Mouse (Mus musculus) kidney, postnatal 4 days (tissue): ENCODE results near the gene Odf2l.

Experiments
- DNase-seq, 2 experiments: peaks; one replicate each; pipeline ENCODE4 v3.0.0; 2021; ENCODE audit warnings: mixed read lengths in 2 of 2

The Odf2l gene

DNA sequence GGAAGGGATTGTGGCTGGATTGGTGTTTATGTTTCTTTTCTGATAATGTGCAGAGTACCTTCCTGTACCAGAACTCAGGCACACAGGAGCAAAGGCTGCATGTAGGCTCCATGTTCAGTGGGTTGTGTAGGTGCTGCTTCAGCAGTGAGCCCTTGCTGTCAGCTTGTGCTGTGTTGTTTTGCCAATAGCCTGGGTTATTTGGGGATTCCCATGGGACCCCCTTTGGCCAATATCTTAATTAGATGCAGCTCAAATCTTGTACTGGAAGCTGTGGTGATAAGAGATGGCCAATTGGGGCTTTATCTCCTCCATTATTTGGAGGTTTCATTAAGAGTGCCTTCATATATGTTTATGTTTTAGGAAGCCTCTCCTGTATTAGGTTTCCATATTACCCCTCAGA lies 24.5 kb downstream of the Odf2l start:
- no peak for DNase-seq

- no peak for DNase-seq
Measured at GRCm38 (mm10) chr3:145143856-145144255, 25.5 kb downstream of the Odf2l start.

DNA sequence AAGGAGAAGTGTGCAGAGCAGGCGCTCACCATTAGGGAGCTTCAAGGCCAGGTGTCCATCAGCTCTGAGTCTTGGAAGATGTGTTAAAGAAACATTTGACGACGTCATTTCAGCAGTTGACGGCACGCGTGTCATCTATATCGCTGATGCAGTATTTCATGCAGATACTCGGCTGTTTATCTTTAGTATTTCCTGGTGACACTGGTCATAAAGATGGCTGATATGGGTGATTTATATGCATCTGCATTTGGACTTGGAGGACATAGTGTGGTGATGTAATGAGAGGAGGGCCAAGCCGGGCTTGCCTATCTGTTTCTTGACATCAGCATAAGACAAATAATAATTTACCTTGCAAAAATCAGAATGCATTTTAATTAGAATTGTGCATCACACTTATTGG lies 28.5 kb downstream of the Odf2l start:
- DNase-seq, result no peak

- DNase-seq, result peak; percentile 26 to 27
Measured at GRCm38 (mm10) chr3:145147483-145147882, 29.1 kb downstream of the Odf2l start.

DNA sequence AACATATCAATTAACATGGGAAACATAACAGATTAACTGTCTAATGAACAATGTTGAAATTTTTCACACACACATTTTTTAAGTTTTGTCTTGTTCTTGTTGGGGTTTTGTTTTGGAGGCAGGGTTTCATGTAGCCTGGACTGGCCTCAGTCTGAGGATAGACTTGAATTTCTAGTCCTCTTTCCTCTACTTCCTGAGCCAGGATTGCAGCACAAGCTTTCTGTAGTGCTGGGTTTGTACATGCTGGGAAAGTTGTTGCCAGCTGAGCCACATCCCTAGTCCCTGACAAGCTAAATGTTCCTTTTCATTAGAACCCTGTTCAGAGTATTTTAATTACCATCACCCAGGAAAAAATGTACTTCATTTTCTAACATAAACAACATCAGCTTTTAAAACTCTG lies 29.6 kb downstream of the Odf2l start:
- no peak for DNase-seq

DNA sequence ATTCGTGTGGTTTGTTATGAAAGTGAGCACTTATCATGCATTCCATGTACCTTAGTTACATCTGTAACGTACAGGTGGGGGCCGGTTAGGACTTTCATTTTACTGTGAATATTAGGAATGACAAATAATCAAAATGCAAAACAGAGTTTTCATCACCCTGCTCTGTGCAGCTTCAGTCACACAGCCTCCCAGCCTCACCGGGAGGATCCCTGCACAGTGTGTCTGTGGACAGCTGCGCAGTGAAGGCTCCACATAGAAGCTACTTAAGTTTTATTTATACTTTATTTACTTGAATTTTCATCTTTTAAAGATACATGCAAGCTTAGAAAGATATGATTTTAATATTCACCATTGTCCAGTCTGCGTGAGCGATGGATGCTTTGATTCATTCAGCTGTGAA lies 32.7 kb downstream of the Odf2l start:
- no peak for DNase-seq

- no peak for DNase-seq
Measured at GRCm38 (mm10) chr3:145151933-145152332, 33.5 kb downstream of the Odf2l start.

DNA sequence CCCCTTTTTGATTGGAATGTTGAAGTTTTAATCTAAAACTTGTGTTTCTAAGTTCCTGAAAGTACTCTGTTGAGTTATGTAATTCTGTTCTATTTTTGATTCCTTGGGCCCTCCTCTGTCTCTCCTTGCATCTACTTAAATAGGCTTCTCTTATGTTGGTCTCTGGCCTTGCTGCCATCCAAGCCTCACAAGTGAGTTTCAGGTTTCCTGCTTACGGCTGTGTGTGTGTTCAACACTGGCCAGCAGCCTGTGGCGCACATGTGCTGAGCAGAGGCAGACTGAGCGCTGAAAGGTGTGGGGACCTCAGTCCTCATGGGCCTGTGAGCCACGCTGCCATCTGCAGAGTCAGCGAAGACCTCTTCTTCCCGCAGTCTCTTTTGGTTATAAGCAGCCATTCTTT lies 38.5 kb downstream of the Odf2l start:
- DNase-seq, result no peak

DNA sequence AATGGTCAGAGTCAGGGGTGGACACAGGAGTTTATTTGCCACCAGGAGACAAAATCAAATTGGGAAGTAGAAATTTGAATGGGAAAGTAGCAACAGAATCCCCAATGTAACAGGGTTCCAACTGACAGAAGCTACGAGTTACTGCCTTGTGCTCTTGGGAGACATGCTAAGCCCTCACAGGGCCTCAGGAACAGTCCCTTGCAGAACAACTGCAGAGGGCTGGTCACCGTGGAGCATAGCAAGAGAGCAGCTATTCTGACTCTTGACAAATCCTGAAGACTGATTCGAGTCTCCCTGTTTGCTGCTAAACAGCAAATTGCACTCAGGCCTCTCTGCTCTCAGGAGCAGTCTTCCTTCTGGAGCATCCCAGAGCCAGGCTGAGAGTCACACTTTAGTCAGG lies 40.1 kb downstream of the Odf2l start:
- no peak for DNase-seq

- no peak for DNase-seq
Measured at GRCm38 (mm10) chr3:145166741-145167140, 48.4 kb downstream of the Odf2l start.

- DNase-seq, result no peak
Measured at GRCm38 (mm10) chr3:145167766-145168165, 49.4 kb downstream of the Odf2l start.

- DNase-seq, result no peak
Measured at GRCm38 (mm10) chr3:145168844-145169696, 50.7 kb downstream of the Odf2l start.

DNA sequence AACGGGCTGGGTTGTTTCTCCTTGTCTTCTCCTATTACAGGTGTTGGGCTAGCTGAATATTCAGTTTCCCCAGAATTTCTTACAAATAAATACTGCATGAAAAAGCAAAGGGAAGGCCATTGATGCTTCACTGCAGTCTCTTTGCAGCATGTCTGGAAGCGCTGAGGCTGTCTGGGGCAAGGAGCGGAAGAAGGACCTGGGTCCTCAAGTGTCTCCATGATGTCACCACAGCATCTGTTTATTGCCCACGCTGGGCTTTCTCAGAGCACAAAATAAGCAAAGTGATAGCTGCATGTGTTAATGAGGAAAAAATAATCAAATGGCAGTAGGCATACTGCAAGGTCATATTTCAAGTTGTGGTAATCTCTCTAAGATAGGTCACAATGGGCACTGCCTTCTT lies 51.6 kb downstream of the Odf2l start:
- no peak for DNase-seq

- no peak for DNase-seq
Measured at GRCm38 (mm10) chr3:145170604-145171389, 52.4 kb downstream of the Odf2l start.

- DNase-seq, result no peak
Measured at GRCm38 (mm10) chr3:145171390-145172060, 53.1 kb downstream of the Odf2l start.

DNA sequence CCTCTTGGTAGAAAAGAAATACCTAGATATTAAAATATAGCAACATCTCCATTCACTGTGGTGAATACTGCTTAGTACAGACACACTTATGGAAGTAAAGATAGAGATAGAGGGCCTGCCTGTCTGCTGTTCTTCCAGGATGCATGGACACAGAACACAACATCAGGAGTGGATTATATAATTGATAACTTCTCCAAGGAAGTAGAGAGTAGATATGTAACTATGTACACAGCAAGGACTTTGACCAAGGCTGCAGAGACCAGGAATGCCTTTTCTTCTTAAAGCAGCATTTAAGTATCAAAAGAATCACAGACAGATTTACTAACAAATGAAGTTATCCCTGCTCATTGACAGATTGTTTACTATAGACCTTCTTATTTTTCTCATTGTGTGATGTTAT lies 66.3 kb downstream of the Odf2l start:
- DNase-seq, result no peak

- DNase-seq, result no peak
Measured at GRCm38 (mm10) chr3:145191972-145192371, 73.6 kb downstream of the Odf2l start.

GRCm38 (mm10) chr3:145195240-145195923 lies 77.0 kb downstream of the Odf2l start:
- DNase-seq, result no peak

DNA sequence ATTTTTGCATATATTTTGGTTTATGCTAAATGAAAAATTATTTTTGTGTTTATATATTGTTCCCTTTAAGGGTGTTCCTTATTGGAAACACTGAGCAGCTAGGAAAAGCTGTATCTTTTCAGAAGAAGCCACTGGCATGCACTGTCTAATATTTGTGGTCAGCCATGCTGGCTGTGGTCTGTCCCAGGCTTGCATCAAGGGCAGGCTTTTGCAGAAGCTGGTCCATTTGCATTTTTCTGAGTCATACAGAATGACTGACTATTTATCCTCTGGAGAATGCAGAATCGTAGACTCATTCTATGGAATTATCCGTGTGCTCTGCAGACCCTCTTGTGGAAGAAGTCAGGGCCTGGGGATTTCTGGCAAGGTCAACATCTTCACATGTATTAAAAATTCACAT lies 79.7 kb downstream of the Odf2l start:
- DNase-seq, result no peak
